Mouse (Mus musculus) liver, embryonic 16.5 days (tissue): ENCODE data around the gene Pi4ka. TPM values are rescaled to one million over a fixed set of nuclear protein-coding genes. Genes with fewer than 3 reads are reported as not detected.

Experiments used
- ATAC-seq: fragments of 200-750 bp; cut with Nextera tagmentation; 2 replicates; pipeline ENCODE4 v1.8.0; 2017; ENCODE audit warnings: low read depth, mild to moderate bottlenecking, moderate number of reproducible peaks, moderate library complexity
- H3K27ac ChIP-seq: fragments of 300-500 bp; sonication (generic); 2 replicates; pipeline ENCODE4 v1.5.1; 2014; ENCODE audit warnings: mild to moderate bottlenecking, low read length
- H3K27me3 ChIP-seq: fragments of 300-500 bp; sonication (generic); 2 replicates; pipeline ENCODE4 v1.6.1; 2014; ENCODE audit warnings: low read depth, low read length, mixed read lengths; ENCODE audit not compliant: control insufficient read depth, insufficient read depth
- H3K36me3 ChIP-seq: fragments of 300-500 bp; sonication (generic); 2 replicates; pipeline ENCODE4 v1.6.1; 2014; ENCODE audit warnings: mild to moderate bottlenecking; ENCODE audit not compliant: control insufficient read depth, insufficient read depth
- H3K4me1 ChIP-seq: fragments of 300-500 bp; sonication (generic); 2 replicates; pipeline ENCODE4 v1.6.1; 2014; ENCODE audit warnings: low read depth, low read length, mixed read lengths; ENCODE audit not compliant: control insufficient read depth
- H3K4me2 ChIP-seq: fragments of 300-500 bp; sonication (generic); 2 replicates; pipeline ENCODE4 v1.6.1; 2014; ENCODE audit warnings: low read depth, low read length, mixed read lengths
- H3K4me3 ChIP-seq: fragments of 300-500 bp; sonication (generic); 2 replicates; pipeline ENCODE4 v1.5.1; 2014; ENCODE audit warnings: low read depth, mild to moderate bottlenecking, low read length
- H3K9ac ChIP-seq: fragments of 300-500 bp; sonication (generic); 2 replicates; pipeline ENCODE4 v1.6.1; 2014; ENCODE audit warnings: low read depth, low read length
- H3K9me3 ChIP-seq: fragments of 300-500 bp; sonication (generic); replicated peaks from 2 replicates; pipeline ENCODE4 v1.6.1; 2016; ENCODE audit warnings: low read length; ENCODE audit not compliant: control insufficient read depth
- WGBS: fragments of 180-500 bp; shearing (Covaris S2); extraction: QIAGEN DNeasy Blood & Tissue Kit; methylation state at CpG from one replicate; pipeline ENCODE4 v1.1.7; 2014; ENCODE audit not compliant: insufficient replicate concordance; 5-methylcytosine and 5-hydroxymethylcytosine counted together
- polyA plus RNA-seq: library from polyadenylated mRNA; unstranded; fragments of >200 nt; fragmentation: Nextera tagmentation; extraction: Ambion mirVana; gene quantifications from 2 replicates; pipeline ENCODE4 v1.2.1, GENCODE M21; 2015

Pi4ka gene
- polyA plus RNA-seq, 1 experiment from 2014 or later, result 15.2 TPM

GRCm38 (mm10) chr16:17254005-17254597 is 152.0 kb downstream of the Pi4ka start:
- peaks cover 3% of the 10 kb centered on the region for H3K36me3 ChIP-seq
- H3K4me1 ChIP-seq, result peaks cover 43% of the 10 kb centered on the region
- H3K9me3 ChIP-seq, result no peaks in the 10 kb centered on the region
- no peak overlapping the region for H3K27ac ChIP-seq
- no peak overlapping the region for H3K4me2 ChIP-seq
- 74% methylated on average over 4 of the region's 4 CpGs for WGBS
- H3K9ac ChIP-seq, result no peak overlapping the region
- H3K4me3 ChIP-seq, result no peak overlapping the region
- no peak for ATAC-seq
- H3K27me3 ChIP-seq, result no peaks in the 10 kb centered on the region

GRCm38 (mm10) chr16:17252841-17253240 is 153.3 kb downstream of the Pi4ka start:
- Histone ChIP-seq H3K9me3 (no peaks in the 10 kb centered on the region), H3K9ac (peak overlapping the region; percentile 38), H3K4me3 (no peak overlapping the region), H3K36me3 (peaks cover 3% of the 10 kb centered on the region), H3K27me3 (no peaks in the 10 kb centered on the region), H3K4me1 (peaks cover 54% of the 10 kb centered on the region), H3K27ac (peak overlapping the region; percentile 62), H3K4me2 (peak overlapping the region; percentile 40; the same call in 1 of the 2 replicates)
- ATAC-seq, result peak; percentile 17; the same call in 1 of the 2 replicates
- 29% methylated on average over 7 of the region's 7 CpGs for WGBS

- Histone ChIP-seq H3K4me2 (peak overlapping the region; percentile 40), H3K9ac (no peak overlapping the region; the same call in 1 of the 2 replicates), H3K4me3 (no peak overlapping the region), H3K4me1 (peaks cover 54% of the 10 kb centered on the region), H3K27ac (peak overlapping the region; percentile 62), H3K36me3 (no peaks in the 10 kb centered on the region; the same call in none of the 2 replicates), H3K9me3 (no peaks in the 10 kb centered on the region), H3K27me3 (no peaks in the 10 kb centered on the region)
- peak; percentile 82 for ATAC-seq
- 30% methylated on average over 3 of the region's 3 CpGs for WGBS
These were observed 153.9 kb downstream of the Pi4ka start for GRCm38 (mm10) chr16:17252086-17252726.

GRCm38 (mm10) chr16:17251539-17251938 is 154.6 kb downstream of the Pi4ka start:
- 60% methylated on average over 3 of the region's 3 CpGs for WGBS
- Histone ChIP-seq H3K9me3 (no peaks in the 10 kb centered on the region), H3K27ac (peak overlapping the region; percentile 62), H3K4me1 (peaks cover 54% of the 10 kb centered on the region), H3K4me2 (peak overlapping the region; percentile 40), H3K9ac (no peak overlapping the region), H3K4me3 (no peak overlapping the region), H3K27me3 (no peaks in the 10 kb centered on the region), H3K36me3 (no peaks in the 10 kb centered on the region; the same call in none of the 2 replicates)
- peak; percentile 18; the same call in 1 of the 2 replicates for ATAC-seq

- Histone ChIP-seq H3K4me3 (no peak overlapping the region), H3K27ac (no peak overlapping the region), H3K9ac (no peak overlapping the region), H3K4me1 (peaks cover 52% of the 10 kb centered on the region), H3K36me3 (no peaks in the 10 kb centered on the region), H3K4me2 (0 out of 2 replicates have a peak overlapping the region, but pooled peaks have one; percentile 18), H3K9me3 (no peaks in the 10 kb centered on the region), H3K27me3 (no peaks in the 10 kb centered on the region)
- WGBS, result 14% methylated on average over 6 of the region's 6 CpGs
- ATAC-seq, result peak; percentile 74
These were observed 157.0 kb downstream of the Pi4ka start for GRCm38 (mm10) chr16:17249135-17249534.

GRCm38 (mm10) chr16:17247727-17248126 is 158.4 kb downstream of the Pi4ka start:
- WGBS, result 55% methylated on average over 4 of the region's 4 CpGs
- Histone ChIP-seq H3K36me3 (no peaks in the 10 kb centered on the region), H3K4me1 (peaks cover 43% of the 10 kb centered on the region), H3K4me3 (no peak overlapping the region), H3K27me3 (no peaks in the 10 kb centered on the region), H3K27ac (no peak overlapping the region; the same call in 1 of the 2 replicates), H3K4me2 (no peak overlapping the region), H3K9ac (no peak overlapping the region), H3K9me3 (no peaks in the 10 kb centered on the region)
- no peak for ATAC-seq

- no peaks in the 10 kb centered on the region for H3K27me3 ChIP-seq
- no peak for ATAC-seq
- no peak overlapping the region for H3K27ac ChIP-seq
- no peaks in the 10 kb centered on the region for H3K9me3 ChIP-seq
- H3K9ac ChIP-seq, result no peak overlapping the region
- H3K4me3 ChIP-seq, result no peak overlapping the region
- H3K36me3 ChIP-seq, result no peaks in the 10 kb centered on the region
- WGBS, result 73% methylated on average over 1 of the region's 1 CpGs
- H3K4me1 ChIP-seq, result peaks cover 33% of the 10 kb centered on the region
- H3K4me2 ChIP-seq, result no peak overlapping the region
These were observed 161.1 kb downstream of the Pi4ka start for GRCm38 (mm10) chr16:17244996-17245395.

GRCm38 (mm10) chr16:17243731-17244130 is 162.4 kb downstream of the Pi4ka start:
- H3K27ac ChIP-seq, result peak overlapping the region; percentile 81
- peak; percentile 91 for ATAC-seq
- no peaks in the 10 kb centered on the region for H3K9me3 ChIP-seq
- H3K4me3 ChIP-seq, result no peak overlapping the region
- H3K27me3 ChIP-seq, result no peaks in the 10 kb centered on the region
- WGBS, result 27% methylated on average over 1 of the region's 1 CpGs
- H3K9ac ChIP-seq, result no peak overlapping the region
- H3K4me1 ChIP-seq, result peaks cover 31% of the 10 kb centered on the region
- H3K36me3 ChIP-seq, result no peaks in the 10 kb centered on the region
- 0 out of 2 replicates have a peak overlapping the region, but pooled peaks have one; percentile 14 for H3K4me2 ChIP-seq

- H3K4me3 ChIP-seq, result no peak overlapping the region
- H3K27ac ChIP-seq, result no peak overlapping the region
- ATAC-seq, result no peak
- no peak overlapping the region for H3K9ac ChIP-seq
- 58% methylated on average over 2 of the region's 2 CpGs for WGBS
- no peak overlapping the region for H3K4me2 ChIP-seq
- H3K36me3 ChIP-seq, result no peaks in the 10 kb centered on the region
- H3K9me3 ChIP-seq, result no peaks in the 10 kb centered on the region
- H3K4me1 ChIP-seq, result peaks cover 62% of the 10 kb centered on the region
- H3K27me3 ChIP-seq, result no peaks in the 10 kb centered on the region
These were observed 166.7 kb downstream of the Pi4ka start for GRCm38 (mm10) chr16:17239409-17239808.
